Mouse (Mus musculus) hindbrain, embryonic 11.5 days (tissue): ENCODE measurements around the gene Peg10. TPM values are rescaled to one million over a fixed set of nuclear protein-coding genes. Genes with fewer than 3 reads are reported as not detected.

ENCODE experiments used
- ATAC-seq: fragments of 200-750 bp; cut with Nextera tagmentation; 2 replicates; pipeline ENCODE4 v1.8.0; 2017; ENCODE audit warnings: mild to moderate bottlenecking, moderate TSS enrichment, moderate library complexity; ENCODE audit not compliant: low FRiP score
- DNase-seq: peaks from one replicate; pipeline ENCODE4 v3.0.0-alpha.2; 2015; ENCODE audit warnings: low spot score
- H3K27ac ChIP-seq: fragments of 300-500 bp; sonication (generic); 2 replicates; pipeline ENCODE4 v1.5.1; 2014; ENCODE audit warnings: mild to moderate bottlenecking, low read depth, low read length
- H3K27me3 ChIP-seq: fragments of 300-500 bp; sonication (generic); 2 replicates; pipeline ENCODE4 v1.6.1; 2014; ENCODE audit warnings: mild to moderate bottlenecking, low read length, moderate library complexity, mixed read lengths; ENCODE audit not compliant: control insufficient read depth, insufficient read depth
- H3K36me3 ChIP-seq: fragments of 300-500 bp; sonication (generic); 2 replicates; pipeline ENCODE4 v1.6.1; 2014; ENCODE audit warnings: mild to moderate bottlenecking, low read length, moderate library complexity, mixed read lengths; ENCODE audit not compliant: control insufficient read depth, insufficient read depth
- H3K4me1 ChIP-seq: fragments of 300-500 bp; sonication (generic); replicated peaks from 2 replicates; pipeline ENCODE4 v1.6.1; 2014; ENCODE audit warnings: low read length, mixed read lengths; ENCODE audit not compliant: control insufficient read depth, insufficient read depth
- H3K4me2 ChIP-seq: fragments of 300-500 bp; sonication (generic); replicated peaks from 2 replicates; pipeline ENCODE4 v1.6.1; 2014; ENCODE audit warnings: mild to moderate bottlenecking, low read depth, low read length
- H3K4me3 ChIP-seq: fragments of 300-500 bp; sonication (generic); 2 replicates; pipeline ENCODE4 v1.5.1; 2014; ENCODE audit warnings: low read depth, low read length
- H3K9ac ChIP-seq: fragments of 300-500 bp; sonication (generic); 2 replicates; pipeline ENCODE4 v1.6.1; 2014; ENCODE audit warnings: low read depth, low read length
- H3K9me3 ChIP-seq: fragments of 300-500 bp; sonication (generic); 2 replicates; pipeline ENCODE4 v1.6.1; 2016; ENCODE audit warnings: low read length; ENCODE audit not compliant: control insufficient read depth
- WGBS: fragments of 180-500 bp; shearing (Covaris S2); extraction: QIAGEN DNeasy Blood & Tissue Kit; methylation state at CpG from one replicate; pipeline ENCODE4 v1.1.7; 2014; 5-methylcytosine and 5-hydroxymethylcytosine counted together
- polyA plus RNA-seq: library from polyadenylated mRNA; unstranded; fragments of >200 nt; fragmentation: Nextera tagmentation; extraction: Ambion mirVana; gene quantifications from 2 replicates; pipeline ENCODE4 v1.2.1, GENCODE M21; 2014

Gene Peg10
- 17.6 and 26.9 TPM in 2 replicates for polyA plus RNA-seq

GRCm38 (mm10) chr6:4746696-4747439 is at the start of gene Peg10, which contains the start of gene Sgce:
Gene Peg10, plus strand, starts transcription at chr6:4747306.
Gene Sgce, minus strand, starts transcription at chr6:4747207.
- no peaks in the 10 kb centered on the region for H3K4me1 ChIP-seq
- peak within 1 kb of the TSS; percentile 87 for H3K9ac ChIP-seq
- H3K27me3 ChIP-seq, result no peaks in the 10 kb centered on the region
- peaks cover 3% of the 10 kb centered on the region; the same call in 1 of the 2 replicates for H3K9me3 ChIP-seq
- ATAC-seq (peak; percentile 78), DNase-seq (peak; percentile 84)
- H3K36me3 ChIP-seq, result no peaks in the 10 kb centered on the region
- H3K4me2 ChIP-seq, result peak within 1 kb of the TSS; percentile 58
- peak within 1 kb of the TSS; percentile 57 for H3K4me3 ChIP-seq
- 45% methylated on average over 38 of the region's 38 CpGs for WGBS
- peak within 1 kb of the TSS; percentile 82 for H3K27ac ChIP-seq

GRCm38 (mm10) chr6:4701641-4702040 is 45.5 kb upstream of the Peg10 start:
- WGBS, result 85% methylated on average over 8 of the region's 8 CpGs
- no peak overlapping the region for H3K4me3 ChIP-seq
- no peaks in the 10 kb centered on the region for H3K27me3 ChIP-seq
- no peak overlapping the region for H3K27ac ChIP-seq
- DNase-seq (no peak), ATAC-seq (no peak)
- H3K36me3 ChIP-seq, result no peaks in the 10 kb centered on the region
- no peak overlapping the region for H3K4me2 ChIP-seq
- H3K4me1 ChIP-seq, result no peaks in the 10 kb centered on the region
- H3K9me3 ChIP-seq, result no peaks in the 10 kb centered on the region
- H3K9ac ChIP-seq, result no peak overlapping the region

- Histone ChIP-seq H3K36me3 (no peaks in the 10 kb centered on the region), H3K4me2 (no peak overlapping the region), H3K4me1 (no peaks in the 10 kb centered on the region), H3K4me3 (no peak overlapping the region), H3K9ac (no peak overlapping the region), H3K9me3 (no peaks in the 10 kb centered on the region), H3K27ac (no peak overlapping the region), H3K27me3 (no peaks in the 10 kb centered on the region)
- DNase-seq (no peak), ATAC-seq (no peak)
- 87% methylated on average over 7 of the region's 7 CpGs for WGBS
Measured at GRCm38 (mm10) chr6:4703908-4704307, 43.2 kb upstream of the Peg10 start.

GRCm38 (mm10) chr6:4706415-4706814 is 40.7 kb upstream of the Peg10 start:
- 87% methylated on average over 5 of the region's 5 CpGs for WGBS

GRCm38 (mm10) chr6:4708971-4709370 is 38.1 kb upstream of the Peg10 start:
- Histone ChIP-seq H3K4me3 (no peak overlapping the region), H3K9me3 (no peaks in the 10 kb centered on the region), H3K4me1 (no peaks in the 10 kb centered on the region), H3K27ac (no peak overlapping the region), H3K27me3 (no peaks in the 10 kb centered on the region), H3K9ac (no peak overlapping the region), H3K4me2 (no peak overlapping the region), H3K36me3 (no peaks in the 10 kb centered on the region)
- ATAC-seq (no peak), DNase-seq (no peak)
- 91% methylated on average over 1 of the region's 1 CpGs for WGBS

More at GRCm38 (mm10) chr6:4706415-4706814, 40.7 kb upstream of the Peg10 start:
- H3K4me3 ChIP-seq, result no peak overlapping the region
- H3K9me3 ChIP-seq, result no peaks in the 10 kb centered on the region
- H3K4me1 ChIP-seq, result no peaks in the 10 kb centered on the region
- H3K27me3 ChIP-seq, result no peaks in the 10 kb centered on the region
- no peak overlapping the region for H3K4me2 ChIP-seq
- no peak overlapping the region for H3K9ac ChIP-seq
- no peak for DNase-seq
- no peak for ATAC-seq
- no peak overlapping the region for H3K27ac ChIP-seq
- no peaks in the 10 kb centered on the region for H3K36me3 ChIP-seq

DNA sequence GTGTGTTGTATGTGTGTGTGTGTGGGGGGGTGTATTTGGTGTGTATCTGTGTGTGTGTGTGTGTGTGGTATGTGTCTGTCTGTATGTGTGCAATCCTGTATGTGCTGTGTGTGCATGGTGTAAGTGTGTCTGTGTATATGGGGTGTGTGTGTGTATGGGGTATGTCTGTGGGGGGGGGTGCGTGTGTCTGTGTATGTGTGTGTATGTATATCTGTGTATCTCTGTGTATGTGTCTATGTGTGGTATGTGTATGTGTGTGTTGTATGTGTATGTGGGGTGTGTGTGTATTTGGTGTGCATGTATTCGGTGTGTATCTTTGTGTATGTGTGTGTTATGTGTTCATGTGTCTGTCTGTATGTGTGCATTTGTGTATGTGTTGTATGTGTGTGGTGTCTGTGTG is 30.9 kb upstream of the Peg10 start:
- H3K9ac ChIP-seq, result no peak overlapping the region
- no peaks in the 10 kb centered on the region for H3K9me3 ChIP-seq
- no peaks in the 10 kb centered on the region for H3K4me1 ChIP-seq
- no peak for ATAC-seq
- H3K36me3 ChIP-seq, result no peaks in the 10 kb centered on the region
- no peak for DNase-seq
- no peaks in the 10 kb centered on the region for H3K27me3 ChIP-seq
- H3K4me3 ChIP-seq, result no peak overlapping the region
- no peak overlapping the region for H3K4me2 ChIP-seq
- WGBS, result 95% methylated on average over 2 of the region's 2 CpGs
- no peak overlapping the region for H3K27ac ChIP-seq

DNA sequence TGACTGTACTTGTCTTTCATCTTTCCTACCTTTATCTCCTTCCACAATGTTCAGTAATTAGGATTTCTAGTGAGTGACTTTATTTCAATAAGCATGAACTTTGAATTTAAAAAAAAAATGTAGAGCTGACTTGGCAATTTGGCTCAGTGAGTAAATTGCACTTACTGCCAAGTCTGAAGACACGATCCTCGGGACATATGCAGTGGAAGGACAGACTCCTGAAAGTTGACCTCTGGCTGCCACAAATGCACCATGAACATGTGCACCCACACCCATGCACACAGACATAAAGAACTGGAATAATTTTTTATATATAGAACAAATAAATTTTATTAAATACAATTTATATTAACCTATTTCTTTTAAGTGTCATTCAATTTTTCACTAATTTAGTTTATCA is 29.8 kb upstream of the Peg10 start:
- no peak for DNase-seq
- no peak for ATAC-seq
- H3K9me3 ChIP-seq, result no peaks in the 10 kb centered on the region

GRCm38 (mm10) chr6:4722142-4722541 is 25.0 kb upstream of the Peg10 start:
- WGBS, result 60% methylated on average over 6 of the region's 6 CpGs
- H3K27me3 ChIP-seq, result no peaks in the 10 kb centered on the region
- no peak overlapping the region for H3K9ac ChIP-seq
- H3K4me2 ChIP-seq, result no peak overlapping the region
- DNase-seq (no peak), ATAC-seq (no peak)
- H3K27ac ChIP-seq, result no peak overlapping the region
- H3K4me1 ChIP-seq, result no peaks in the 10 kb centered on the region
- H3K9me3 ChIP-seq, result no peaks in the 10 kb centered on the region
- no peak overlapping the region for H3K4me3 ChIP-seq
- no peaks in the 10 kb centered on the region for H3K36me3 ChIP-seq

More for the DNA sequence above, 29.8 kb upstream of the Peg10 start:
- H3K36me3 ChIP-seq, result no peaks in the 10 kb centered on the region
- no peak overlapping the region for H3K4me2 ChIP-seq
- no peak overlapping the region for H3K9ac ChIP-seq
- no peaks in the 10 kb centered on the region for H3K4me1 ChIP-seq
- no peaks in the 10 kb centered on the region for H3K27me3 ChIP-seq
- H3K4me3 ChIP-seq, result no peak overlapping the region
- H3K27ac ChIP-seq, result no peak overlapping the region
- WGBS, result 84% methylated on average over 2 of the region's 2 CpGs

- no peaks in the 10 kb centered on the region for H3K27me3 ChIP-seq
- ATAC-seq (no peak), DNase-seq (no peak)
- no peaks in the 10 kb centered on the region for H3K4me1 ChIP-seq
- no peaks in the 10 kb centered on the region for H3K36me3 ChIP-seq
- H3K27ac ChIP-seq, result no peak overlapping the region
- WGBS, result 87% methylated on average over 13 of the region's 13 CpGs
- no peaks in the 10 kb centered on the region for H3K9me3 ChIP-seq
- no peak overlapping the region for H3K9ac ChIP-seq
- H3K4me3 ChIP-seq, result no peak overlapping the region
- H3K4me2 ChIP-seq, result no peak overlapping the region
Measured at GRCm38 (mm10) chr6:4722739-4723138, 24.4 kb upstream of the Peg10 start.
